Mouse (Mus musculus): ENCODE measurements around the gene Gm12394. TPM values are rescaled to one million over a fixed set of nuclear protein-coding genes. Genes with fewer than 3 reads are reported as not detected.
A peak's percentile ranks its signal among the peaks of the same experiment; 100 is the strongest.
"Not testable (repeated sequence)": the region's sequence is repeated elsewhere in the genome, so short reads cannot be mapped to it uniquely, and the experiment has no call there.

Gm12394 gene
- 0.04 and 0.10 TPM in 2 replicates for polyA plus RNA-seq (2015; fragmentation: Nextera tagmentation; extraction: Ambion mirVana)

GRCm38 (mm10) chr4:42856671-42857070 is at the start of gene Gm12394:
Gene Gm12394 (minus strand): TSS chr4:42856771.
- DNase-seq (ENCODE audit: low spot score), result not testable (repeated sequence)

GRCm38 (mm10) chr4:42904966-42905365 is 48.4 kb upstream of the Gm12394 start:
- no peak for DNase-seq (ENCODE audit: low spot score)

GRCm38 (mm10) chr4:42904523-42904922 is 48.0 kb upstream of the Gm12394 start:
- no peak for DNase-seq (ENCODE audit: low spot score)

- DNase-seq (ENCODE audit: low spot score), result no peak
Measured at GRCm38 (mm10) chr4:42903942-42904341, 47.4 kb upstream of the Gm12394 start.

- DNase-seq (ENCODE audit: low spot score), result no peak
Measured at GRCm38 (mm10) chr4:42902730-42903129, 46.2 kb upstream of the Gm12394 start.

- peak; percentile 11 for DNase-seq (ENCODE audit: low spot score)
Measured at GRCm38 (mm10) chr4:42902174-42902573, 45.6 kb upstream of the Gm12394 start.

- DNase-seq (ENCODE audit: low spot score), result no peak
Measured at GRCm38 (mm10) chr4:42900878-42901277, 44.3 kb upstream of the Gm12394 start.

- DNase-seq (ENCODE audit: low spot score), result no peak
Measured at GRCm38 (mm10) chr4:42898914-42899313, 42.3 kb upstream of the Gm12394 start.

GRCm38 (mm10) chr4:42895118-42895517 is 38.5 kb upstream of the Gm12394 start:
- no peak for DNase-seq (ENCODE audit: low spot score)

GRCm38 (mm10) chr4:42891176-42891575 is 34.6 kb upstream of the Gm12394 start:
- DNase-seq (ENCODE audit: low spot score), result no peak

GRCm38 (mm10) chr4:42888806-42889205 is 32.2 kb upstream of the Gm12394 start:
- no peak for DNase-seq (ENCODE audit: low spot score)

GRCm38 (mm10) chr4:42886926-42887325 is 30.4 kb upstream of the Gm12394 start:
- DNase-seq (ENCODE audit: low spot score), result no peak

GRCm38 (mm10) chr4:42880677-42880948 is 24.0 kb upstream of the Gm12394 start:
- DNase-seq (ENCODE audit: low spot score), result no peak

- no peak for DNase-seq (ENCODE audit: low spot score)
Measured at GRCm38 (mm10) chr4:42879829-42880676, 23.5 kb upstream of the Gm12394 start.

- DNase-seq (ENCODE audit: low spot score), result no peak
Measured at GRCm38 (mm10) chr4:42877657-42878056, 21.1 kb upstream of the Gm12394 start.

- peak; percentile 39 for DNase-seq (ENCODE audit: low spot score)
Measured at GRCm38 (mm10) chr4:42876586-42877291, 20.2 kb upstream of the Gm12394 start.

- no peak for DNase-seq (ENCODE audit: low spot score)
Measured at GRCm38 (mm10) chr4:42874134-42874533, 17.6 kb upstream of the Gm12394 start, which contains the start of gene Fam205c. Gene Fam205c (minus strand): TSS chr4:42874234.

GRCm38 (mm10) chr4:42872746-42873435 is 16.3 kb upstream of the Gm12394 start:
- DNase-seq (ENCODE audit: low spot score), result no peak

GRCm38 (mm10) chr4:42872151-42872550 is 15.6 kb upstream of the Gm12394 start:
- no peak for DNase-seq (ENCODE audit: low spot score)

GRCm38 (mm10) chr4:42870748-42871147 is 14.2 kb upstream of the Gm12394 start:
- no peak for DNase-seq (ENCODE audit: low spot score)

- no peak for DNase-seq (ENCODE audit: low spot score)
Measured at GRCm38 (mm10) chr4:42868193-42868592, 11.6 kb upstream of the Gm12394 start.

GRCm38 (mm10) chr4:42867390-42867789 is 10.8 kb upstream of the Gm12394 start:
- DNase-seq (ENCODE audit: low spot score), result no peak

Data from thymus, postnatal 0 days (tissue).